Mouse (Mus musculus) embryonic stem cell, embryonic (primary cell): ENCODE measurements around the gene Ccdc159.

Source experiments
- CTCF ChIA-PET, 4 experiments: fragments of 300-600 bp in 2 of 4; fragments of 350-600 bp in 2 of 4; sonication (Branson Sonifier 250); formaldehyde crosslinking; loops; one replicate each; lab custom pipeline; 2022; ENCODE audit warnings: inconsistent platforms in 2 of 4; lab: Charles Lee
- POLR2A ChIA-PET, 4 experiments: fragments of 300-600 bp in 2 of 4; fragments of 350-600 bp in 2 of 4; sonication (Branson Sonifier 250); formaldehyde crosslinking; loops; one replicate each; lab custom pipeline; 2022; ENCODE audit warnings: antibody characterized with exemption in 4 of 4, inconsistent platforms in 1 of 4; lab: Charles Lee

Gene Ccdc159

GRCm38 (mm10) chr9:21925506-21925905 is 1.8 kb upstream of the Ccdc159 start:
- ChIA-PET POLR2A (interaction anchor here in 2 of 4 experiments (1.8 to 2.3 kb wide), 4 partner anchors 8 to 415 kb away, joined by 4 to 14 read pairs (median 6); partner anchors contain the start of genes Rab3d (in 1 of the 2) and Tmed1 (in 1 of the 2)), CTCF (no interaction called here)

GRCm38 (mm10) chr9:21926155-21926554 is 1.1 kb upstream of the Ccdc159 start:
- ChIA-PET CTCF (interaction anchor here in 1 of 4 experiments (1.6 kb wide), 1 partner anchor 55 kb away, joined by 4 read pairs; no protein-coding TSS in a partner anchor), POLR2A (interaction anchor here in 2 of 4 experiments (1.3 to 2.3 kb wide), 13 partner anchors 8 to 416 kb away, joined by 3 to 27 read pairs (median 5); partner anchors contain the start of genes Carm1 (in 1 of the 2), Gm49318 (in 1 of the 2), Ldlr (in 1 of the 2) and Rab3d (in 1 of the 2))

GRCm38 (mm10) chr9:21926784-21927183 is 487 bp upstream of the Ccdc159 start:
- POLR2A ChIA-PET = interaction anchor here (0.6 to 2.3 kb wide), 69 partner anchors 9 to 1284 kb away, joined by 3 to 47 read pairs (median 4); partner anchors contain the start of genes Rab3d (in 4 of the 4), Kank2 (in 3 of the 4), Plppr2 (in 3 of the 4) and Dock6 (in 2 of the 4)
- CTCF ChIA-PET = interaction anchor here in 2 of 4 experiments (0.5 to 1.6 kb wide), 11 partner anchors 9 to 484 kb away, joined by 3 to 9 read pairs (median 3); partner anchors contain the start of genes 9530077C05Rik (in 1 of the 2), Pigyl (in 1 of the 2), Plppr2 (in 1 of the 2) and Rab3d (in 1 of the 2)

- ChIA-PET POLR2A (interaction anchor here in 1 of 4 experiments (1.0 to 1.2 kb wide), 2 partner anchors 11 to 125 kb away, joined by 3 read pairs; partner anchors contain the start of gene Rab3d), CTCF (no interaction called here)
These were observed 1.9 kb downstream of the Ccdc159 start for GRCm38 (mm10) chr9:21929208-21929607.

- CTCF ChIA-PET = no interaction called here
- POLR2A ChIA-PET = no interaction called here
These were observed 4.7 kb downstream of the Ccdc159 start for GRCm38 (mm10) chr9:21932006-21932405.

- CTCF ChIA-PET = interaction anchor here in 1 of 4 experiments (0.7 kb wide), 1 partner anchor 58 kb away, joined by 3 read pairs; no protein-coding TSS in a partner anchor
These were observed 5.3 kb downstream of the Ccdc159 start for GRCm38 (mm10) chr9:21932445-21933137.

GRCm38 (mm10) chr9:21934021-21934420 is 6.8 kb downstream of the Ccdc159 start:
- ChIA-PET CTCF (no interaction called here), POLR2A (interaction anchor here in 2 of 4 experiments (0.8 to 1.2 kb wide), 5 partner anchors 12 to 231 kb away, joined by 3 read pairs; partner anchors contain the start of gene Rab3d (in 1 of the 2))

More at GRCm38 (mm10) chr9:21932445-21933137, 5.3 kb downstream of the Ccdc159 start:
- POLR2A ChIA-PET = interaction anchor here in 2 of 4 experiments (0.9 to 1.2 kb wide), 5 partner anchors 13 to 153 kb away, joined by 3 to 5 read pairs (median 3); partner anchors contain the start of genes Angptl8 (in 1 of the 2), Ecsit (in 1 of the 2) and Rab3d (in 1 of the 2)

- CTCF ChIA-PET = no interaction called here
- POLR2A ChIA-PET = interaction anchor here in 1 of 4 experiments (0.6 to 1.9 kb wide), 3 partner anchors 8 to 28 kb away, joined by 3 to 15 read pairs (median 7); partner anchors contain the start of genes Ccdc159, Epor, Rab3d and Tmem205
These were observed 8.3 kb downstream of the Ccdc159 start for GRCm38 (mm10) chr9:21935466-21936131.

GRCm38 (mm10) chr9:21936692-21937570 is 9.7 kb downstream of the Ccdc159 start, which contains the start of gene Plppr2:
Plppr2 (plus strand) TSS chr9:21937033.
- CTCF ChIA-PET = interaction anchor here in 3 of 4 experiments (0.6 to 1.5 kb wide), 3 partner anchors 9 to 266 kb away, joined by 3 to 4 read pairs (median 3); partner anchors contain the start of genes Ccdc159 (in 2 of the 3) and Tmem205 (in 2 of the 3)

GRCm38 (mm10) chr9:21937711-21938175 is 10.5 kb downstream of the Ccdc159 start:
- ChIA-PET POLR2A (no interaction called here), CTCF (no interaction called here)

More at GRCm38 (mm10) chr9:21936692-21937570, 9.7 kb downstream of the Ccdc159 start, which contains the start of gene Plppr2:
- POLR2A ChIA-PET = interaction anchor here in 3 of 4 experiments (0.7 to 1.9 kb wide), 7 partner anchors 10 to 213 kb away, joined by 3 to 15 read pairs (median 3); partner anchors contain the start of genes Ccdc159 (in 3 of the 3), Tmem205 (in 3 of the 3), Dock6 (in 1 of the 3) and Rab3d (in 1 of the 3)

- ChIA-PET CTCF (no interaction called here), POLR2A (interaction anchor here in 1 of 4 experiments (0.6 kb wide), 1 partner anchor 132 kb away, joined by 3 read pairs; no protein-coding TSS in a partner anchor)
These were observed 11.1 kb downstream of the Ccdc159 start for GRCm38 (mm10) chr9:21938234-21938855.

GRCm38 (mm10) chr9:21943046-21943445 is 15.8 kb downstream of the Ccdc159 start:
- CTCF ChIA-PET = no interaction called here
- POLR2A ChIA-PET = interaction anchor here in 1 of 4 experiments (1.5 kb wide), 1 partner anchor 25 kb away, joined by 6 read pairs; the partner anchor contains the start of gene Rab3d

GRCm38 (mm10) chr9:21943638-21944037 is 16.4 kb downstream of the Ccdc159 start:
- POLR2A ChIA-PET = interaction anchor here in 2 of 4 experiments (0.9 to 1.6 kb wide), 4 partner anchors 16 to 217 kb away, joined by 3 to 6 read pairs (median 4); partner anchors contain the start of genes Ccdc159 (in 1 of the 2), Rab3d (in 1 of the 2) and Tmem205 (in 1 of the 2)
- CTCF ChIA-PET = interaction anchor here in 1 of 4 experiments (1.2 kb wide), 1 partner anchor 12 kb away, joined by 3 read pairs; the partner anchor contains the start of gene Swsap1

GRCm38 (mm10) chr9:21944267-21944666 is 17.0 kb downstream of the Ccdc159 start:
- ChIA-PET POLR2A (interaction anchor here in 2 of 4 experiments (0.9 to 1.6 kb wide), 4 partner anchors 17 to 218 kb away, joined by 3 to 6 read pairs (median 4); partner anchors contain the start of genes Ccdc159 (in 1 of the 2), Rab3d (in 1 of the 2) and Tmem205 (in 1 of the 2)), CTCF (interaction anchor here in 1 of 4 experiments (1.2 kb wide), 1 partner anchor 12 kb away, joined by 3 read pairs; the partner anchor contains the start of gene Swsap1)

GRCm38 (mm10) chr9:21947540-21948130 is 20.4 kb downstream of the Ccdc159 start:
- ChIA-PET CTCF (interaction anchor here in 2 of 4 experiments (0.5 to 0.7 kb wide), 4 partner anchors 77 to 279 kb away, joined by 3 to 5 read pairs (median 3); no protein-coding TSS in a partner anchor), POLR2A (interaction anchor here in 3 of 4 experiments (0.5 to 1.9 kb wide), 6 partner anchors 21 to 364 kb away, joined by 3 to 5 read pairs (median 3); partner anchors contain the start of genes Ccdc159 (in 1 of the 3) and Tmem205 (in 1 of the 3))
